Mouse (Mus musculus) spleen, adult 2 months (tissue): Measurements from ENCODE around the gene Ttll13.

Experiments used
- CTCF ChIP-seq: fragments of 200-500 bp; IDR thresholded peaks from 2 replicates; pipeline ENCODE4 v1.5.1; 2011; ENCODE audit warnings: mild to moderate bottlenecking, inconsistent platforms; ENCODE audit not compliant: insufficient read depth, insufficient read length, insufficient replicate concordance; ENCODE audit errors: extremely low read depth
- POLR2A ChIP-seq: fragments of 200-500 bp; IDR thresholded peaks from 2 replicates; pipeline ENCODE4 v1.6.1; 2011; ENCODE audit warnings: low read depth, low read length, inconsistent platforms

- no peak for TF ChIP-seq POLR2A
- TF ChIP-seq CTCF: no peak
Observed at GRCm38 (mm10) chr7:80198863-80199262, 47.3 kb upstream of the Ttll13 start.
